Mouse (Mus musculus): ENCODE measurements around the gene Gm19426. TPM values are rescaled to one million over a fixed set of nuclear protein-coding genes. Genes with fewer than 3 reads are reported as not detected.

Gene Gm19426
- polyA plus RNA-seq, 1 experiment: 3.0 TPM

- no peaks in the 10 kb centered on the region for H3K9me3 ChIP-seq
- H3K36me3 ChIP-seq (replicated peaks; ENCODE audit: low read length): peaks cover 17% of the 10 kb centered on the region
- peaks cover 43% of the 10 kb centered on the region for H3K4me1 ChIP-seq
- no peaks in the 10 kb centered on the region for H3K27me3 ChIP-seq (replicated peaks)
- peak within 1 kb of the TSS; percentile 97 for H3K4me3 ChIP-seq (replicated peaks)
- TF ChIP-seq FLI1 (IDR thresholded peaks at IDR 0.05; ENCODE audit: low read length) (no peak), GATA1 (IDR thresholded peaks at IDR 0.05; ENCODE audit: borderline replicate concordance, low read length) (no peak)
Observed at GRCm38 (mm10) chr2:84714811-84715561, 28.5 kb downstream of the Gm19426 start, which contains the start of gene Zdhhc5. TSS of gene Zdhhc5 (minus strand) at chr2:84715180.

GRCm38 (mm10) chr2:84714422-84714810, 29.0 kb downstream of the Gm19426 start:
- TF ChIP-seq GATA1 (IDR thresholded peaks at IDR 0.05; ENCODE audit: borderline replicate concordance, low read length): no peak
- no peak for TF ChIP-seq FLI1 (IDR thresholded peaks at IDR 0.05; ENCODE audit: low read length)
- peak overlapping the region; percentile 97 for H3K4me3 ChIP-seq (replicated peaks)
- no peaks in the 10 kb centered on the region for H3K27me3 ChIP-seq (replicated peaks)
- no peaks in the 10 kb centered on the region for H3K9me3 ChIP-seq
- peaks cover 47% of the 10 kb centered on the region for H3K4me1 ChIP-seq
- peaks cover 23% of the 10 kb centered on the region for H3K36me3 ChIP-seq (replicated peaks; ENCODE audit: low read length)

GRCm38 (mm10) chr2:84711898-84712297, 31.6 kb downstream of the Gm19426 start:
- TF ChIP-seq GATA1 (IDR thresholded peaks at IDR 0.05; ENCODE audit: borderline replicate concordance, low read length): no peak
- TF ChIP-seq FLI1 (IDR thresholded peaks at IDR 0.05; ENCODE audit: low read length): no peak
- no peaks in the 10 kb centered on the region for H3K9me3 ChIP-seq
- H3K36me3 ChIP-seq (replicated peaks; ENCODE audit: low read length): peaks cover 48% of the 10 kb centered on the region
- H3K4me1 ChIP-seq: peaks cover 62% of the 10 kb centered on the region
- no peaks in the 10 kb centered on the region for H3K27me3 ChIP-seq (replicated peaks)
- H3K4me3 ChIP-seq (replicated peaks): no peak overlapping the region

GRCm38 (mm10) chr2:84707523-84707922, 35.9 kb downstream of the Gm19426 start:
- Histone ChIP-seq H3K4me1 (peaks cover 83% of the 10 kb centered on the region), H3K36me3 (replicated peaks; ENCODE audit: low read length) (peaks cover 80% of the 10 kb centered on the region), H3K4me3 (replicated peaks) (no peak overlapping the region), H3K9me3 (no peaks in the 10 kb centered on the region), H3K27me3 (replicated peaks) (no peaks in the 10 kb centered on the region)
- TF ChIP-seq GATA1 (IDR thresholded peaks at IDR 0.05; ENCODE audit: borderline replicate concordance, low read length): no peak
- no peak for TF ChIP-seq FLI1 (IDR thresholded peaks at IDR 0.05; ENCODE audit: low read length)

- TF ChIP-seq FLI1 (IDR thresholded peaks at IDR 0.05; ENCODE audit: low read length) (no peak), GATA1 (IDR thresholded peaks at IDR 0.05; ENCODE audit: borderline replicate concordance, low read length) (no peak)
- H3K4me3 ChIP-seq (replicated peaks): no peak overlapping the region
- peaks cover 83% of the 10 kb centered on the region for H3K36me3 ChIP-seq (replicated peaks; ENCODE audit: low read length)
- no peaks in the 10 kb centered on the region for H3K9me3 ChIP-seq
- no peaks in the 10 kb centered on the region for H3K27me3 ChIP-seq (replicated peaks)
- H3K4me1 ChIP-seq: peaks cover 71% of the 10 kb centered on the region
Observed at GRCm38 (mm10) chr2:84705295-84705694, 38.2 kb downstream of the Gm19426 start.

GRCm38 (mm10) chr2:84704329-84704728, 39.1 kb downstream of the Gm19426 start:
- peaks cover 65% of the 10 kb centered on the region for H3K4me1 ChIP-seq
- TF ChIP-seq GATA1 (IDR thresholded peaks at IDR 0.05; ENCODE audit: borderline replicate concordance, low read length): no peak
- no peak for TF ChIP-seq FLI1 (IDR thresholded peaks at IDR 0.05; ENCODE audit: low read length)
- H3K27me3 ChIP-seq (replicated peaks): no peaks in the 10 kb centered on the region
- H3K36me3 ChIP-seq (replicated peaks; ENCODE audit: low read length): peaks cover 81% of the 10 kb centered on the region
- no peaks in the 10 kb centered on the region for H3K9me3 ChIP-seq
- no peak overlapping the region for H3K4me3 ChIP-seq (replicated peaks)

GRCm38 (mm10) chr2:84703497-84703896, 40.0 kb downstream of the Gm19426 start:
- Histone ChIP-seq H3K4me3 (replicated peaks) (no peak overlapping the region), H3K9me3 (no peaks in the 10 kb centered on the region), H3K36me3 (replicated peaks; ENCODE audit: low read length) (peaks cover 80% of the 10 kb centered on the region), H3K4me1 (peaks cover 58% of the 10 kb centered on the region), H3K27me3 (replicated peaks) (no peaks in the 10 kb centered on the region)
- TF ChIP-seq GATA1 (IDR thresholded peaks at IDR 0.05; ENCODE audit: borderline replicate concordance, low read length) (no peak), FLI1 (IDR thresholded peaks at IDR 0.05; ENCODE audit: low read length) (no peak)

- Histone ChIP-seq H3K36me3 (replicated peaks; ENCODE audit: low read length) (peaks cover 95% of the 10 kb centered on the region), H3K4me1 (peaks cover under 1% of the 10 kb centered on the region; the same call in 1 of the 2 replicates), H3K27me3 (replicated peaks) (no peaks in the 10 kb centered on the region), H3K4me3 (replicated peaks) (no peak overlapping the region), H3K9me3 (no peaks in the 10 kb centered on the region)
- TF ChIP-seq FLI1 (IDR thresholded peaks at IDR 0.05; ENCODE audit: low read length): no peak
- TF ChIP-seq GATA1 (IDR thresholded peaks at IDR 0.05; ENCODE audit: borderline replicate concordance, low read length): no peak
Observed at GRCm38 (mm10) chr2:84695007-84695695, 48.3 kb downstream of the Gm19426 start.

Other genes starting within 250 kb of the Gm19426 start
- 0.71 and 4.4 TPM in 2 replicates for gene Ctnnd1, start 92.9 kb downstream of the Gm19426 start, polyA plus RNA-seq (2012; ENCODE audit: insufficient read depth, low replicate concordance)
- gene Btbd18, start 84.6 kb downstream of the Gm19426 start, polyA plus RNA-seq (2012; ENCODE audit: insufficient read depth, low replicate concordance): 0.02 TPM in 1 of 2 replicates, not detected in the other
- 72.9 and 130 TPM in 2 replicates for gene Selenoh, start 72.9 kb downstream of the Gm19426 start, polyA plus RNA-seq (2012; ENCODE audit: insufficient read depth, low replicate concordance)
- not detected in 2 replicates for gene Gm28635, start 65.6 kb downstream of the Gm19426 start, polyA plus RNA-seq (2012; ENCODE audit: insufficient read depth, low replicate concordance)
- 8.7 and 9.7 TPM in 2 replicates for gene Med19, start 65.3 kb downstream of the Gm19426 start, polyA plus RNA-seq (2012; ENCODE audit: insufficient read depth, low replicate concordance)
- 2.4 TPM in 1 of 2 replicates, not detected in the other for gene Tmx2, start 64.5 kb downstream of the Gm19426 start, polyA plus RNA-seq (2012; ENCODE audit: insufficient read depth, low replicate concordance)
- 14.8 and 20.0 TPM in 2 replicates for gene Zdhhc5, start 28.5 kb downstream of the Gm19426 start, polyA plus RNA-seq (2012; ENCODE audit: insufficient read depth, low replicate concordance)
- 0.70 TPM in 1 of 2 replicates, not detected in the other for gene Clp1, start 16.3 kb downstream of the Gm19426 start, polyA plus RNA-seq (2012; ENCODE audit: insufficient read depth, low replicate concordance)
- gene Ypel4, start 9.6 kb downstream of the Gm19426 start, polyA plus RNA-seq (2012; ENCODE audit: insufficient read depth, low replicate concordance): 2.6 and 2.9 TPM in 2 replicates
- gene Serping1, start 31.8 kb upstream of the Gm19426 start, polyA plus RNA-seq (2012; ENCODE audit: insufficient read depth, low replicate concordance): not detected in 2 replicates
- 4.4 and 5.9 TPM in 2 replicates for gene Ube2l6, start 55.2 kb upstream of the Gm19426 start, polyA plus RNA-seq (2012; ENCODE audit: insufficient read depth, low replicate concordance)
- gene Smtnl1, start 79.0 kb upstream of the Gm19426 start, polyA plus RNA-seq (2012; ENCODE audit: insufficient read depth, low replicate concordance): 0.07 TPM in 1 of 2 replicates, not detected in the other
- gene Timm10, start 83.3 kb upstream of the Gm19426 start, polyA plus RNA-seq (2012; ENCODE audit: insufficient read depth, low replicate concordance): 9.7 TPM in 1 of 2 replicates, not detected in the other
- gene Slc43a1, start 95.2 kb upstream of the Gm19426 start, polyA plus RNA-seq (2012; ENCODE audit: insufficient read depth, low replicate concordance): 1.8 and 5.0 TPM in 2 replicates
- 2.7 and 8.4 TPM in 2 replicates for gene Rtn4rl2, start 143.1 kb upstream of the Gm19426 start, polyA plus RNA-seq (2012; ENCODE audit: insufficient read depth, low replicate concordance)
- gene Slc43a3, start 192.9 kb upstream of the Gm19426 start, polyA plus RNA-seq (2012; ENCODE audit: insufficient read depth, low replicate concordance): 4.4 and 9.1 TPM in 2 replicates
- 2.5 TPM in 1 of 2 replicates, not detected in the other for gene Prg2, start 236.8 kb upstream of the Gm19426 start, polyA plus RNA-seq (2012; ENCODE audit: insufficient read depth, low replicate concordance)
- gene Prg3, start 244.6 kb upstream of the Gm19426 start, polyA plus RNA-seq (2012; ENCODE audit: insufficient read depth, low replicate concordance): 1.8 TPM in 1 of 2 replicates, not detected in the other